Mouse (Mus musculus): ENCODE results near the gene Clpb.
"Not testable (repeated sequence)": the region's sequence is repeated elsewhere in the genome, so short reads cannot be mapped to it uniquely, and the experiment has no call there.

Clpb gene

DNA sequence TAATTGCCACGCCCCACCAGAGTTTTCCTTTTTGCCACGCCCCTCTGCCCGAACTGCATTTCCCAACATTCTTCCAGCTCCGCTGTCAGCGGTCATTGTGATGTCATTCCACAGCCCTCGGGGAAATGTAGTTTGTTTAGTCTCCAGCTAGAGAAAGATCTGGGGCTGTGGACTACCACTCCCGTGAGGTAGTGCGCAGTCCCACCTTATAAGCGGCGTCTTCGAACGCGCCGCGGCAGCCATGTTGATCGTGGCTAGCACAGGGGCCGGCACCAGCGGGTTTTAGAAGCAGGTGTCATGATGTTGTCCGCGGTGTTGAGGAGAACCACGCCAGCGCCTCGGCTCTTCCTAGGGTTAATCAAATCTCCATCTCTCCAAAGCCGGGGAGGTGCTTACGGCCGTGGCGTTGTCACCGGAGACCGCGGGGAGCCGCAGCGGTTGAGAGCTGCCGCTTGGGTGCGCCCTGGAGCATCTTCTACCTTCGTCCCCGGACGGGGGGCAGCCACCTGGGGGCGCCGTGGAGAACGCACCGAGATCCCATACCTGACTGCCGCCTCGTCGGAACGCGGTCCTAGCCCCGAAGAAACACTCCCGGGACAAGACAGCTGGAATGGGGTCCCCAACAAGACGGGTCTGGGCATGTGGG, at the start of gene Clpb:
TSS of gene Clpb (plus strand) at position 120 of the 646 bp plus-strand sequence.
- peak; percentile 84 for DNase-seq (ENCODE audit: low spot score)

- peak; percentile 7 for DNase-seq (ENCODE audit: low spot score)
These were observed 48.0 kb upstream of the Clpb start for GRCm38 (mm10) chr7:101615406-101615805.

- no peak for DNase-seq (ENCODE audit: low spot score)
These were observed 47.1 kb upstream of the Clpb start for GRCm38 (mm10) chr7:101616136-101616835.

- DNase-seq (ENCODE audit: low spot score), result no peak
These were observed 45.8 kb upstream of the Clpb start for GRCm38 (mm10) chr7:101617438-101618165.

GRCm38 (mm10) chr7:101618273-101618672, 45.2 kb upstream of the Clpb start:
- DNase-seq (ENCODE audit: low spot score), result no peak

GRCm38 (mm10) chr7:101620373-101620772, 43.1 kb upstream of the Clpb start:
- DNase-seq (ENCODE audit: low spot score), result peak; percentile 13

- not testable (repeated sequence) for DNase-seq (ENCODE audit: low spot score)
These were observed 41.6 kb upstream of the Clpb start for GRCm38 (mm10) chr7:101621861-101622260.

DNA sequence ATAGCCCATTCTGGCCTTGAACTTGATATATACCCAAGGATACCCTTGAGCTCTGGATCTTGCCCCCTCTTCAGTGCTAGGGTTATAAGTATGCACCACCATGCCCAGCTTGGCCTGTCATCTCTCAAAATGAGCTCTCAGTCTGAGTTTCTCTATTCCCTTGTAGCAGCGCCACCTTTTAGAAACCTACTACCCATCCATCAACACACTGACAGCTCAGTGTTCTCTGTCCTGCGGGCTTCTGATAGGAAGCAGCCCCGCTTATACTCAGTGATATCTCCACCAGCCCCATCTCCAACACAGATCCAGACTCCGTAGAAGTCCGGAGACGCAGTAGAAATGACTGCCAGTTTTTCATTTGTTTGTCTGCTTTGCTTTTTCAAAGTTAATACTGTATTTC, 39.1 kb upstream of the Clpb start:
- no peak for DNase-seq (ENCODE audit: low spot score)

- not testable (repeated sequence) for DNase-seq (ENCODE audit: low spot score)
These were observed 36.3 kb upstream of the Clpb start for GRCm38 (mm10) chr7:101627166-101627565.

- no peak for DNase-seq (ENCODE audit: low spot score)
These were observed 35.0 kb upstream of the Clpb start for GRCm38 (mm10) chr7:101628481-101628880.

- DNase-seq (ENCODE audit: low spot score), result no peak
These were observed 29.7 kb upstream of the Clpb start for GRCm38 (mm10) chr7:101633629-101634177.

GRCm38 (mm10) chr7:101634513-101634912, 28.9 kb upstream of the Clpb start:
- no peak for DNase-seq (ENCODE audit: low spot score)

DNA sequence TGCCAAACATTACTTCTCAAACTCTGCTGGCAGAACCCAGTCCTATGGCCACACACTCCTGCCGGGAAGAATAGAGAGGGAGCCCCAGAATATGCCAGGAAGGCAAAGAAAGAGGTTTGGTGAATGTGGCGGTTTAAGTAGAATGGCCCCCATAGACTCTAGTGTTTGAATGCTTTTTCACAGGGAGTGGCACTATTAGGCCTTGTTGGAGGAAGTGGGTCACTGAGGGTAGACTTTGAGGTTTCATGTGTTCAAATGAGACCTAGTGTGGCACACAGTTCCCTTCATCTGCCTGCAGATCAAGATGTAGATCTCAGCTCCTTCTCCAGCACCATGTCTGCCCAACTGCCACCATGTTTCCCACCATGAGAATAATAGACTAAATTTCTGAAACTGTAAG, 27.4 kb upstream of the Clpb start:
- no peak for DNase-seq (ENCODE audit: low spot score)

GRCm38 (mm10) chr7:101643879-101644278, 19.6 kb upstream of the Clpb start:
- no peak for DNase-seq (ENCODE audit: low spot score)

GRCm38 (mm10) chr7:101649729-101650128, 13.7 kb upstream of the Clpb start:
- no peak for DNase-seq (ENCODE audit: low spot score)

DNA sequence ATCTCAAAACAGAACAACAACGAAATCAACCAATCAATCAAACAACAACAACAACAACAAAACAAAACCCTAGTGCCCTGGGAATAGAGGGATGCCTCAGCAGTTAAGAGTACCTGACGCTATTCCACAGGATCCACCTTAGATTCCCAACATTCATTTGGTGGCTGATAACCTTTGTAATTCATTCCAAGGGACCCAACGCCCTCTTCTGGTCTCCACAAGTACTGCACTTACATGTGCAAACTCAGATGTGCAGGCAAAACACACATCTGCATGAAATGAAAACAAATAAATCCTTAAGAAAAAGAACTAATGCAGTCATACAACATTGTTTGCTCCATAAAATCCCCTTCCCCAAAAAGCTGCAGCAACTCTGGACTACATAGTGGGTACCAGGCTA, 12.9 kb upstream of the Clpb start:
- DNase-seq (ENCODE audit: low spot score), result peak; percentile 22

- DNase-seq (ENCODE audit: low spot score), result no peak
These were observed 9.7 kb upstream of the Clpb start for GRCm38 (mm10) chr7:101653681-101654209.

DNA sequence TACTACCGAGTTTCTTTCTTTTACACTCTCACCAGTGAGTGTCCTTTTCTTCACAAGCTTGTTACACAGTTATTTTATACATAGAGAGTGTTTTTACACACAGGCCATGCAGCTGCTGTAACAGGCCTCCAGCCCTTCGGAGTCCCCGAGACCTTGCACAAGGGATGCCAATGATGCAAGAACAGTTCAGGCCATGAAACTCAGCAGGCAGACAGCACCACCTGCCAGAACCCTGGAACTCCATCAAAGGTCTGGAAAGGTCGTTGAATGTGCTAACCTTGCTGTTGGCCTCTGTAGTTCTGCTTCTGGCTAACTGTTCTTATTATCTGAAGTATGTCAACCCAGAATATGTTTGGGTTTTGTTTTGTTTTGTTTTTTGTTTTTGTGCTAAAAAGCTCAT, 8.5 kb upstream of the Clpb start:
- DNase-seq (ENCODE audit: low spot score), result no peak

- DNase-seq (ENCODE audit: low spot score), result no peak
These were observed 1.4 kb upstream of the Clpb start for GRCm38 (mm10) chr7:101662006-101662405.

- DNase-seq (ENCODE audit: low spot score), result peak; percentile 30
These were observed 3.1 kb downstream of the Clpb start for GRCm38 (mm10) chr7:101666581-101666980.

- DNase-seq (ENCODE audit: low spot score), result no peak
These were observed 8.3 kb downstream of the Clpb start for GRCm38 (mm10) chr7:101671601-101672280.

- DNase-seq (ENCODE audit: low spot score), result no peak
These were observed 10.1 kb downstream of the Clpb start for GRCm38 (mm10) chr7:101673497-101673896.

All from ovary, postnatal 14 days (tissue).